In genomic region chr1:78657671-78658440, GRCm38 (mm10) we compare ENCODE assay signal across 8 mouse cellular contexts. TPM values are rescaled to one million over a fixed set of nuclear protein-coding genes. Genes with fewer than 3 reads are reported as not detected.
A peak's percentile ranks its signal among the peaks of the same experiment; 100 is the strongest.
DNase-seq lines count a peak whose midpoint lies in the region; ATAC-seq and TF ChIP-seq lines count a peak whose summit lies in the region.

TSS of gene Acsl3 (plus strand) at chr1:78657825.
TSS of gene Utp14b (plus strand) at chr1:78658038.

- H3K4me1 ChIP-seq in lung, embryonic 15.5 days = peaks cover 25% of the 10 kb centered on the region
- no peaks in the 10 kb centered on the region for H3K4me1 ChIP-seq in olfactory bulb, adult 2 months (ENCODE audit: control insufficient read depth, insufficient read depth, low read length)

- under 1% methylated on average over 97 of the region's 104 CpGs for WGBS in lung, embryonic 15.5 days
- under 1% methylated on average over 103 of the region's 104 CpGs for WGBS in olfactory bulb, adult 2 months

- peak; percentile 99 for TF ChIP-seq POLR2A in olfactory bulb, adult 2 months (IDR thresholded peaks at IDR 0.05; ENCODE audit: insufficient read depth, low read depth, low read length)

- H3K9ac ChIP-seq in lung, embryonic 15.5 days = peak within 1 kb of the TSS; percentile 94

- TF ChIP-seq CTCF in olfactory bulb, adult 2 months (IDR thresholded peaks at IDR 0.05; ENCODE audit: insufficient read depth, low read depth, low read length) = no peak

- peak within 1 kb of the TSS; percentile 97 for H3K4me3 ChIP-seq in lung, embryonic 15.5 days
- H3K4me3 ChIP-seq in olfactory bulb, adult 2 months (ENCODE audit: insufficient read depth, low read depth, low read length) = peak within 1 kb of the TSS; percentile 98

- no peaks in the 10 kb centered on the region for H3K9me3 ChIP-seq in lung, embryonic 15.5 days

- no peaks in the 10 kb centered on the region for H3K36me3 ChIP-seq in lung, embryonic 15.5 days

- peak within 1 kb of the TSS; percentile 97 for H3K27ac ChIP-seq in lung, embryonic 15.5 days
- H3K27ac ChIP-seq in olfactory bulb, adult 2 months (ENCODE audit: insufficient read depth, low read depth, low read length) = peak within 1 kb of the TSS; percentile 92

- DNase-seq in MN1 (ENCODE audit: low spot score) = peak; percentile 97
- peak; percentile 96 for DNase-seq in cerebellum, adult 8-10 months
- peak; percentile 94 for DNase-seq in forelimb bud, embryonic 11.5 days (ENCODE audit: low read depth, low spot score)
- peak; percentile 90 for DNase-seq in layer of hippocampus, adult 9-10 months (ENCODE audit: low spot score)
- peak; percentile 91 for DNase-seq in thymus, adult 18-20 months

- H3K4me2 ChIP-seq in lung, embryonic 15.5 days = peak within 1 kb of the TSS; percentile 80

- peak; percentile 94 for ATAC-seq in hematopoietic stem cell, adult 5-6 weeks (replicated peaks in 1 of 2; ENCODE audit: insufficient read depth in 1 of 2, low FRiP score in 2 of 2, low TSS enrichment in 1 of 2, low read depth in 1 of 2, poor library complexity in 2 of 2, severe bottlenecking in 2 of 2)
- ATAC-seq in lung, embryonic 15.5 days (ENCODE audit: borderline replicate concordance, extremely low read depth, low FRiP score, low TSS enrichment) = peak; percentile 99

- no peaks in the 10 kb centered on the region for H3K27me3 ChIP-seq in lung, embryonic 15.5 days

RNA-seq across cellular contexts. Expression of gene Acsl3, which starts in this region (rescaled TPM):
- total RNA-seq in hematopoietic stem cell, adult 5-6 weeks (2017) = 77.9 and 81.3 TPM in 2 replicates
- 46.1 and 46.3 TPM in 2 replicates for polyA plus RNA-seq in lung, embryonic 15.5 days (2015; fragmentation: Nextera tagmentation; extraction: Ambion mirVana)
- polyA plus RNA-seq in olfactory bulb, adult 2 months (2012; ENCODE audit: insufficient read depth, insufficient read length, low replicate concordance, missing spikeins) = 297 TPM in 1 of 2 replicates, not detected in the other

RNA-seq across cellular contexts. Expression of gene Utp14b, which starts in this region (rescaled TPM):
- total RNA-seq in hematopoietic stem cell, adult 5-6 weeks (2017) = 26.7 and 31.3 TPM in 2 replicates
- polyA plus RNA-seq in lung, embryonic 15.5 days (2015; fragmentation: Nextera tagmentation; extraction: Ambion mirVana) = 3.4 and 3.7 TPM in 2 replicates
- polyA plus RNA-seq in olfactory bulb, adult 2 months (2012; ENCODE audit: insufficient read depth, insufficient read length, low replicate concordance, missing spikeins) = not detected in 2 replicates

Comparison
In these comparisons a context has a peak if more than half of its experiments do, and no peak if none do; other contexts are left out.
1. Peak in every context shown above with its lines: DNase-seq, ATAC-seq, H3K4me3 ChIP-seq and H3K27ac ChIP-seq.